Mouse (Mus musculus): Measurements from ENCODE around the gene Sh3pxd2b. TPM values are rescaled to one million over a fixed set of nuclear protein-coding genes. Genes with fewer than 3 reads are reported as not detected.

Gene Sh3pxd2b
- polyA plus RNA-seq, 1 experiment from 2014 or later, result 16.8 TPM

GRCm38 (mm10) chr11:32347264-32347606, 385 bp upstream of the Sh3pxd2b start:
- 4% methylated on average over 10 of the region's 10 CpGs for WGBS
- no peaks in the 10 kb centered on the region for H3K9me3 ChIP-seq
- no peak for DNase-seq (ENCODE audit: low spot score)
- peaks cover 14% of the 10 kb centered on the region for H3K36me3 ChIP-seq
- 0 out of 2 replicates have a peak, but pooled peaks cover 10% of the 10 kb centered on the region for H3K27me3 ChIP-seq (ENCODE audit: insufficient read depth, poor library complexity, severe bottlenecking)
- H3K4me3 ChIP-seq, result peak overlapping the region; percentile 93
- H3K27ac ChIP-seq, result peak overlapping the region; percentile 96
- H3K4me1 ChIP-seq, result peaks cover 41% of the 10 kb centered on the region

GRCm38 (mm10) chr11:32348433-32349283, 1.0 kb downstream of the Sh3pxd2b start:
- DNase-seq (ENCODE audit: low spot score), result no peak
- peaks cover 14% of the 10 kb centered on the region for H3K36me3 ChIP-seq
- H3K4me3 ChIP-seq, result peak overlapping the region; percentile 93
- H3K4me1 ChIP-seq, result peaks cover 52% of the 10 kb centered on the region
- H3K27ac ChIP-seq, result peak overlapping the region; percentile 96
- no peaks in the 10 kb centered on the region for H3K9me3 ChIP-seq
- WGBS, result 32% methylated on average over 9 of the region's 9 CpGs
- H3K27me3 ChIP-seq (ENCODE audit: insufficient read depth, poor library complexity, severe bottlenecking), result 0 out of 2 replicates have a peak, but pooled peaks cover 6% of the 10 kb centered on the region

DNA sequence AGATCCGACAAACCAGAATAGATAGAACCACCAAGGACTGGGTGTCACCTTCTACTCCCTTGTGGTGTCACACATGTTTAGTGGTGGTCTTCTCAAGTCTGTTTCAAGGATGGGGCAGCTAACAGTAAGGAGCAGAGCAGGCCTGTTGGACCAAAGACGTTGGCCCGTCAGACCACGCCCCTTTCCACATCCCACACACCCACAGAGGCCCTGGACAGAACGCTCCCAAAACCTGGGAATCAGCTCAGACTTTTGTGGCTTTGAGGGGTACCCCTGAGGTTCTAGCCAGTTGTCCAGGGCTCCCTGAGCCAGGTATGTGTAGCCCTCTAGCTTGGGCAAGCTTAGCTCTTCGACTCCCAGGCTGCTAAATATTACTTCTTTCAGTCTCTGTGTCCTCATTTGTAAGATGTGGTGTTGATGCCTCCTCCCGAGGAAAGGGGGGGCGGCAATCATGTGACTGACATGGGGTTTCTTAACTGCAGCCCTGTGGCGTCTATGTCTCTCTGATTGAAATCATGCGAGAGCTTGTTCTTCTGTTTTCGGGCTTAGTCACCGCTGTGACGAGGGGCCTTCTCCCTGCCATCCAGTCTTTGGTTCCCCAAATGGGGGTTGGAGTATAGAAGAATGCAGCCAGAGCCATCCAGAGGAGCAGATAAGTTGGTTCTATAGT, 1.8 kb downstream of the Sh3pxd2b start:
- peak overlapping the region; percentile 93 for H3K4me3 ChIP-seq
- H3K27ac ChIP-seq, result peak overlapping the region; percentile 96; the same call in 1 of the 2 replicates
- 0 out of 2 replicates have a peak, but pooled peaks cover 6% of the 10 kb centered on the region for H3K27me3 ChIP-seq (ENCODE audit: insufficient read depth, poor library complexity, severe bottlenecking)
- H3K9me3 ChIP-seq, result no peaks in the 10 kb centered on the region
- peaks cover 55% of the 10 kb centered on the region for H3K4me1 ChIP-seq
- peaks cover 17% of the 10 kb centered on the region for H3K36me3 ChIP-seq
- WGBS, result 72% methylated on average over 13 of the region's 13 CpGs
- DNase-seq (ENCODE audit: low spot score), result no peak

GRCm38 (mm10) chr11:32352946-32353345, 5.3 kb downstream of the Sh3pxd2b start:
- Histone ChIP-seq H3K27me3 (ENCODE audit: insufficient read depth, poor library complexity, severe bottlenecking) (no peaks in the 10 kb centered on the region), H3K9me3 (no peaks in the 10 kb centered on the region), H3K36me3 (peaks cover 17% of the 10 kb centered on the region), H3K27ac (peak overlapping the region; percentile 42; the same call in 1 of the 2 replicates), H3K4me3 (no peak overlapping the region), H3K4me1 (peaks cover 65% of the 10 kb centered on the region)
- WGBS, result 54% methylated on average over 6 of the region's 6 CpGs
- no peak for DNase-seq (ENCODE audit: low spot score)

GRCm38 (mm10) chr11:32355377-32355776, 7.8 kb downstream of the Sh3pxd2b start:
- Histone ChIP-seq H3K4me1 (peaks cover 50% of the 10 kb centered on the region), H3K9me3 (no peaks in the 10 kb centered on the region), H3K27me3 (ENCODE audit: insufficient read depth, poor library complexity, severe bottlenecking) (no peaks in the 10 kb centered on the region), H3K4me3 (no peak overlapping the region), H3K27ac (no peak overlapping the region), H3K36me3 (peaks cover 17% of the 10 kb centered on the region)
- WGBS, result 66% methylated on average over 1 of the region's 1 CpGs
- DNase-seq (ENCODE audit: low spot score), result no peak

DNA sequence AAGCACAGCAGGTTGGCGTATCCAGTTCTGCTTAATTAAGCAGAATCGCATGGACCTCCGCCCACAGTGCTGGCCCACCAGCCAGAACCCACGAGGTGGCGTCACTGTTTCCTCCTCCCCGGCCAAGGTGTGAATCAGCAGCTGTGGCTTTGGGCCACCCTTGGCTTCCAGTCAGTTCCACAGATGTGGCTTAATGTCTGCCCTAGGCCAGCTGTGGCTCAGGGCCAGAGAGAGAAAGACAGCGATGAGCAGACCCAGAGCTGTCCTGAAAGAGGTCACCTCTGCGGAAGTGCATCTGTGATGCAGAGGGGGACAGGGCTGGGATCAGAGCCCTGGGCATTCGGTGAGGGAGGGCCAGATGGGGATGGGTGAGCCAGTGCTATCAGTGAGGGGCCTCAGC, 10.1 kb downstream of the Sh3pxd2b start:
- DNase-seq (ENCODE audit: low spot score), result no peak
- no peak overlapping the region for H3K4me3 ChIP-seq
- no peaks in the 10 kb centered on the region for H3K27me3 ChIP-seq (ENCODE audit: insufficient read depth, poor library complexity, severe bottlenecking)
- peaks cover 8% of the 10 kb centered on the region; the same call in 1 of the 2 replicates for H3K36me3 ChIP-seq
- peaks cover 58% of the 10 kb centered on the region for H3K4me1 ChIP-seq
- WGBS, result 54% methylated on average over 9 of the region's 9 CpGs
- no peak overlapping the region for H3K27ac ChIP-seq
- H3K9me3 ChIP-seq, result no peaks in the 10 kb centered on the region

GRCm38 (mm10) chr11:32358399-32358798, 10.8 kb downstream of the Sh3pxd2b start:
- WGBS, result 73% methylated on average over 6 of the region's 6 CpGs

GRCm38 (mm10) chr11:32359566-32359965, 11.9 kb downstream of the Sh3pxd2b start:
- H3K4me3 ChIP-seq, result no peak overlapping the region
- H3K27me3 ChIP-seq (ENCODE audit: insufficient read depth, poor library complexity, severe bottlenecking), result no peaks in the 10 kb centered on the region
- no peaks in the 10 kb centered on the region for H3K9me3 ChIP-seq
- WGBS, result 82% methylated on average over 4 of the region's 4 CpGs
- H3K27ac ChIP-seq, result no peak overlapping the region
- H3K4me1 ChIP-seq, result peaks cover 66% of the 10 kb centered on the region
- no peak for DNase-seq (ENCODE audit: low spot score)
- H3K36me3 ChIP-seq, result peaks cover 5% of the 10 kb centered on the region; the same call in 1 of the 2 replicates

More at GRCm38 (mm10) chr11:32358399-32358798, 10.8 kb downstream of the Sh3pxd2b start:
- Histone ChIP-seq H3K4me1 (peaks cover 58% of the 10 kb centered on the region), H3K9me3 (no peaks in the 10 kb centered on the region), H3K27ac (no peak overlapping the region), H3K36me3 (peaks cover 8% of the 10 kb centered on the region; the same call in 1 of the 2 replicates), H3K4me3 (no peak overlapping the region), H3K27me3 (ENCODE audit: insufficient read depth, poor library complexity, severe bottlenecking) (no peaks in the 10 kb centered on the region)
- no peak for DNase-seq (ENCODE audit: low spot score)

GRCm38 (mm10) chr11:32361774-32362173, 14.2 kb downstream of the Sh3pxd2b start:
- 84% methylated on average over 9 of the region's 9 CpGs for WGBS
- Histone ChIP-seq H3K27ac (no peak overlapping the region), H3K27me3 (ENCODE audit: insufficient read depth, poor library complexity, severe bottlenecking) (no peaks in the 10 kb centered on the region), H3K4me1 (peaks cover 72% of the 10 kb centered on the region), H3K9me3 (no peaks in the 10 kb centered on the region), H3K4me3 (no peak overlapping the region), H3K36me3 (peaks cover 5% of the 10 kb centered on the region)
- no peak for DNase-seq (ENCODE audit: low spot score)

DNA sequence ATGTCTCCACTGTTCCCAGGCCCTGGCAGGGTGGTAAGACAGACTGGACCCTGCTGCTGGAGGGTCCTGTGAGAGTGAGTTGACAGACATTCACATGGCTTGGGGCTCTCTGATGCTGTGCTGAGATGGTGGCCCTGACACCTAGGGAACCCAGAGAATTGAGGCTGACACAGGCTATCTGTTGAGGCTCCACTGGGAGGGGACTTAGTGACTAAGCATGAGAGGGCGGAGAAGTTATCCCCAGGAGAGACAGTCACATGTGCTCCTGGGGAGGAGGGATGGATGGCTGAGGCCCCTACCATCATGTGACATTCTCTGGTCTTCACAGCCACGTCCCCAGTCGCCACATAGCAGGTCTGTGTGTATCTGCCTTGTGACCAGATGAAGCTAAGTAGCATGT, 15.6 kb downstream of the Sh3pxd2b start:
- H3K4me1 ChIP-seq, result peaks cover 69% of the 10 kb centered on the region
- no peak overlapping the region; the same call in 1 of the 2 replicates for H3K27ac ChIP-seq
- no peaks in the 10 kb centered on the region for H3K9me3 ChIP-seq
- no peak overlapping the region for H3K4me3 ChIP-seq
- H3K27me3 ChIP-seq (ENCODE audit: insufficient read depth, poor library complexity, severe bottlenecking), result no peaks in the 10 kb centered on the region
- DNase-seq (ENCODE audit: low spot score), result no peak
- H3K36me3 ChIP-seq, result peaks cover 8% of the 10 kb centered on the region
- WGBS, result 53% methylated on average over 3 of the region's 3 CpGs

DNA sequence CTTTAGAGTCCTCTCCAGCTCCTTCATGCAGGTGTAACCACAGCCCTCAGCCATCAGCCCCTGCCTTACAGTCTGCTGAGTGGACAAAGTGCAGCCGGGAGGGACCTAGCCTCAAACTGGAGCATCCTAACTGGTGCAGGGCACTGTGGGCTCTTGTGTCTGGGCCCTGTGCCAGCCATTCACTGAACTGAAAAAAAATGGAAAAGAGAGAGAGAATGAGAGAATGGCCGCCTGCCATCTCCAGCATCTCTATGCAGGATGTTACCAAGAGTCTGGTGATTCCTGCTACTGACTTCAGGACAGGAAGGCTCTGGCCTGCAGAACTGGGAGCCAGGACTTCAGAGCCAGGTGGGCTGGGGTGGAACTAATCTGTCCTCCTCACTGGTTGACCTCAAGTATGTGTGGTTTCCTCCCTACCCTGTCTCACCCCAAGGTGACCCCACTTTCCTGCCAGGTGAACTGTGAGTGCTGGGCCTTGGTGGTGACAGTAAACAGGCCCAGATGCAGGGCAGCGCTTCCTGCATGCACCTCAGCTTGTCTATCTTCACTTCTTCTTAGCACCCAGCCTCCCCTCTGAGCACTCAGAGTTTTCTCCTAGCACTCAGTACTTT, 16.1 kb downstream of the Sh3pxd2b start:
- H3K4me1 ChIP-seq, result peaks cover 69% of the 10 kb centered on the region
- H3K27me3 ChIP-seq (ENCODE audit: insufficient read depth, poor library complexity, severe bottlenecking), result no peaks in the 10 kb centered on the region
- no peak for DNase-seq (ENCODE audit: low spot score)
- H3K36me3 ChIP-seq, result peaks cover 8% of the 10 kb centered on the region
- H3K4me3 ChIP-seq, result no peak overlapping the region
- no peak overlapping the region; the same call in 1 of the 2 replicates for H3K27ac ChIP-seq
- no peaks in the 10 kb centered on the region for H3K9me3 ChIP-seq
- WGBS, result 60% methylated on average over 3 of the region's 3 CpGs

DNA sequence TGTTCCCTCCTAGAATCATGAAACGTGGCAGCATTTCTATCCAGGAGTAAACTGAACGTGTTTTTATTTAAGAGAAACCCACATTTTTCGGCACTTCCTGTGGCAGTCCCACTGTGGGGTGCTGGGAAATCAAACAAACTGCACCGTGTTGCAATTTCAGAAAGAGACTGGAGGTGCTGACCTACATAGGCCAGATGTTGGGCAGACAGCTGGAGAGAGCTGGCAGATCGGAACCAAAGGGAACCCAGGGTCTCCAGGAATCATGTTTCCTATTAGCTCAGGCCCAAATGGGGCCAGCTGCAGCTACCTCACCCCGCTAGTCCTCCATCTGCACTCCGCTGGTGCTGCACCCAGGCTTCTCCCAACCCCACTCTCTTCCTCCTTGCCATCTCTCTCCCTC, 16.8 kb downstream of the Sh3pxd2b start:
- no peaks in the 10 kb centered on the region for H3K27me3 ChIP-seq (ENCODE audit: insufficient read depth, poor library complexity, severe bottlenecking)
- peaks cover 8% of the 10 kb centered on the region for H3K36me3 ChIP-seq
- peaks cover 71% of the 10 kb centered on the region for H3K4me1 ChIP-seq
- no peak overlapping the region for H3K4me3 ChIP-seq
- H3K9me3 ChIP-seq, result no peaks in the 10 kb centered on the region
- no peak for DNase-seq (ENCODE audit: low spot score)
- WGBS, result 75% methylated on average over 7 of the region's 7 CpGs
- H3K27ac ChIP-seq, result no peak overlapping the region

DNA sequence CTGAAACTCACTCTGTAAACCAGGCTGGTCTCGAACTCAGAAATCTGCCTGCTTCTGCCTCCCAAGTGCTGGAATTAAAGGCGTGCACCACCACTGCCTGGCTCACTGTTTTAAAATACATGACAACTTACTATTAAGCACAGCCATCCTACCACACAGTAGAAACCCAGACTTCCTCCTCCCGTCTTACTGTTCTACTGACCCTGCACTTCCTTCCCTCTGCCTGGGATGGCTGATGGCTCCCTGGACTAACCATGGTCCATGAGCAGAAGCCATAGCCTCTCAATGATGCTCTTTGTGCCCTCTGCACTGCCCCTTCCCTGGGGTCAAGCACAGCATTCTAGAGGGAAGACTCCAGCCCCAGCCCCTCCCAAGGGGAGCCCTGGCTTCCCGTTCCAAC, 17.9 kb downstream of the Sh3pxd2b start:
- Histone ChIP-seq H3K4me3 (no peak overlapping the region), H3K36me3 (peaks cover 8% of the 10 kb centered on the region), H3K27ac (no peak overlapping the region), H3K4me1 (peaks cover 61% of the 10 kb centered on the region), H3K27me3 (ENCODE audit: insufficient read depth, poor library complexity, severe bottlenecking) (no peaks in the 10 kb centered on the region), H3K9me3 (no peaks in the 10 kb centered on the region)
- 77% methylated on average over 4 of the region's 4 CpGs for WGBS
- DNase-seq (ENCODE audit: low spot score), result no peak
